Mouse (Mus musculus) common myeloid progenitor, adult 5-6 weeks (primary cell): ENCODE results near the gene Mrpl43. TPM values are rescaled to one million over a fixed set of nuclear protein-coding genes. Genes with fewer than 3 reads are reported as not detected.

Source experiments
- ATAC-seq: replicated peaks from 2 replicates; pipeline ENCODE4 v1.8.0; 2016; ENCODE audit warnings: low read depth, mild to moderate bottlenecking, moderate TSS enrichment, inconsistent platforms; ENCODE audit not compliant: poor library complexity, severe bottlenecking
- total RNA-seq: library from RNA; stranded (forward); fragments of 200-1000, 187-1606 nt; gene quantifications from 2 replicates; pipeline ENCODE4 v1.2.3, GENCODE M21; 2017

Mrpl43 gene
- total RNA-seq, 1 experiment from 2014 or later = 36.4 TPM

- no peak for ATAC-seq
Observed at GRCm38 (mm10) chr19:45012219-45012618, 6.0 kb upstream of the Mrpl43 start.

GRCm38 (mm10) chr19:45010646-45011045 is 4.4 kb upstream of the Mrpl43 start:
- no peak for ATAC-seq

- no peak for ATAC-seq
Observed at GRCm38 (mm10) chr19:45007425-45008191, 1.4 kb upstream of the Mrpl43 start.

GRCm38 (mm10) chr19:45007021-45007420 is 779 bp upstream of the Mrpl43 start:
- ATAC-seq = no peak

- peak; percentile 68 for ATAC-seq
Observed at GRCm38 (mm10) chr19:45005444-45005843, 798 bp downstream of the Mrpl43 start, which contains the start of gene Twnk. Gene Twnk, plus strand, starts transcription at chr19:45005663.

- no peak for ATAC-seq
Observed at GRCm38 (mm10) chr19:45003740-45004516, 2.3 kb downstream of the Mrpl43 start.

- ATAC-seq = no peak
Observed at GRCm38 (mm10) chr19:45002301-45002700, 3.9 kb downstream of the Mrpl43 start.

GRCm38 (mm10) chr19:44999647-45000046 is 6.6 kb downstream of the Mrpl43 start:
- ATAC-seq = no peak

GRCm38 (mm10) chr19:44997786-44998185 is 8.5 kb downstream of the Mrpl43 start:
- ATAC-seq = no peak

- ATAC-seq = no peak
Observed at GRCm38 (mm10) chr19:44992712-44993111, 13.5 kb downstream of the Mrpl43 start.

GRCm38 (mm10) chr19:44992246-44992645 is 14.0 kb downstream of the Mrpl43 start:
- no peak for ATAC-seq

GRCm38 (mm10) chr19:44991031-44991430 is 15.2 kb downstream of the Mrpl43 start:
- no peak for ATAC-seq

GRCm38 (mm10) chr19:44989567-44990495 is 16.4 kb downstream of the Mrpl43 start:
- ATAC-seq = no peak

GRCm38 (mm10) chr19:44988831-44989566 is 17.2 kb downstream of the Mrpl43 start, which contains the start of gene Sema4g:
Gene Sema4g, plus strand, starts transcription at chr19:44989101.
- peak; percentile 42; the same call in 1 of the 2 replicates for ATAC-seq

- no peak for ATAC-seq
Observed at GRCm38 (mm10) chr19:44988321-44988720, 17.9 kb downstream of the Mrpl43 start.

- no peak for ATAC-seq
Observed at GRCm38 (mm10) chr19:44987851-44988250, 18.4 kb downstream of the Mrpl43 start.

- no peak for ATAC-seq
Observed at GRCm38 (mm10) chr19:44987004-44987403, 19.2 kb downstream of the Mrpl43 start.

GRCm38 (mm10) chr19:44985159-44985988 is 20.9 kb downstream of the Mrpl43 start:
- ATAC-seq = no peak

GRCm38 (mm10) chr19:44984420-44984819 is 21.8 kb downstream of the Mrpl43 start:
- ATAC-seq = no peak
